Mouse (Mus musculus) C2C12 (cell line): Measurements from ENCODE around the gene Mterf2.

Experiments used
- CTCF ChIP-seq: IDR thresholded peaks from one replicate; pipeline ENCODE4 v1.5.1; 2011; ENCODE audit not compliant: control insufficient read depth, insufficient read depth, insufficient read length
- MYOG ChIP-seq: IDR thresholded peaks from one replicate; pipeline ENCODE4 v1.6.1; 2011; ENCODE audit not compliant: control insufficient read depth, insufficient read length; ENCODE audit errors: extremely low read depth

GRCm38 (mm10) chr10:85071605-85072152 is 56.1 kb downstream of the Mterf2 start:
- no peak for TF ChIP-seq CTCF
- no peak for TF ChIP-seq MYOG
